Mouse (Mus musculus): Measurements from ENCODE around the gene Klc1.
A peak's percentile ranks its signal among the peaks of the same experiment; 100 is the strongest.

The Klc1 gene

GRCm38 (mm10) chr12:111743981-111744423 is 14.6 kb upstream of the Klc1 start:
- no peak for DNase-seq (ENCODE audit: inconsistent ontology term)

- DNase-seq (ENCODE audit: inconsistent ontology term), result no peak
Observed at GRCm38 (mm10) chr12:111745274-111745673, 13.4 kb upstream of the Klc1 start.

- peak; percentile 70 for DNase-seq (ENCODE audit: inconsistent ontology term)
Observed at GRCm38 (mm10) chr12:111746091-111746490, 12.6 kb upstream of the Klc1 start.

- DNase-seq (ENCODE audit: inconsistent ontology term), result no peak
Observed at GRCm38 (mm10) chr12:111747421-111747820, 11.2 kb upstream of the Klc1 start.

- no peak for DNase-seq (ENCODE audit: inconsistent ontology term)
Observed at GRCm38 (mm10) chr12:111750739-111751138, 7.9 kb upstream of the Klc1 start.

- no peak for DNase-seq (ENCODE audit: inconsistent ontology term)
Observed at GRCm38 (mm10) chr12:111752491-111752890, 6.2 kb upstream of the Klc1 start.

- no peak for DNase-seq (ENCODE audit: inconsistent ontology term)
Observed at GRCm38 (mm10) chr12:111753347-111753746, 5.3 kb upstream of the Klc1 start.

GRCm38 (mm10) chr12:111754710-111755109 is 3.9 kb upstream of the Klc1 start:
- no peak for DNase-seq (ENCODE audit: inconsistent ontology term)

- DNase-seq (ENCODE audit: inconsistent ontology term), result no peak
Observed at GRCm38 (mm10) chr12:111755231-111755630, 3.4 kb upstream of the Klc1 start.

- peak; percentile 51 for DNase-seq (ENCODE audit: inconsistent ontology term)
Observed at GRCm38 (mm10) chr12:111756082-111756697, 2.5 kb upstream of the Klc1 start.

- peak; percentile 82 for DNase-seq (ENCODE audit: inconsistent ontology term)
Observed at GRCm38 (mm10) chr12:111756698-111757082, 2.0 kb upstream of the Klc1 start.

GRCm38 (mm10) chr12:111757561-111758325 is 906 bp upstream of the Klc1 start:
- DNase-seq (ENCODE audit: inconsistent ontology term), result no peak

GRCm38 (mm10) chr12:111759176-111760061 is 770 bp downstream of the Klc1 start:
- DNase-seq (ENCODE audit: inconsistent ontology term), result peak; percentile 85

GRCm38 (mm10) chr12:111760306-111760908 is 1.8 kb downstream of the Klc1 start:
- DNase-seq (ENCODE audit: inconsistent ontology term), result peak; percentile 61

- DNase-seq (ENCODE audit: inconsistent ontology term), result peak; percentile 27
Observed at GRCm38 (mm10) chr12:111762620-111763280, 4.1 kb downstream of the Klc1 start.

GRCm38 (mm10) chr12:111766313-111767236 is 7.9 kb downstream of the Klc1 start:
- DNase-seq (ENCODE audit: inconsistent ontology term), result peak; percentile 72

- DNase-seq (ENCODE audit: inconsistent ontology term), result peak; percentile 52
Observed at GRCm38 (mm10) chr12:111768322-111768928, 9.8 kb downstream of the Klc1 start.

GRCm38 (mm10) chr12:111769306-111769705 is 10.7 kb downstream of the Klc1 start:
- peak; percentile 44 for DNase-seq (ENCODE audit: inconsistent ontology term)

- no peak for DNase-seq (ENCODE audit: inconsistent ontology term)
Observed at GRCm38 (mm10) chr12:111769816-111770577, 11.3 kb downstream of the Klc1 start.
